Mouse (Mus musculus) granulocyte monocyte progenitor cell, adult 5-6 weeks (primary cell): ENCODE data around the gene Gpr156. TPM values are rescaled to one million over a fixed set of nuclear protein-coding genes. Genes with fewer than 3 reads are reported as not detected.

Source experiments
- ATAC-seq: replicated peaks from 2 replicates; pipeline ENCODE4 v1.8.0; 2016; ENCODE audit warnings: mild to moderate bottlenecking, moderate TSS enrichment, inconsistent platforms; ENCODE audit not compliant: poor library complexity, severe bottlenecking
- total RNA-seq, 2 experiments: library from RNA; stranded (forward) in 1 of 2; stranded (reverse) in 1 of 2; fragments of 200-712, 200-1000 nt in 1 of 2; fragments of >200 nt in 1 of 2; fragmentation: Nextera tagmentation in 1 of 2; gene quantifications; 2 replicates each; pipeline ENCODE4 v1.2.3; 2014 to 2017

Gene Gpr156
- total RNA-seq, 2 experiments from 2014 or later, result not detected

GRCm38 (mm10) chr16:38042160-38042559 lies 125.9 kb downstream of the Gpr156 start:
- no peak for ATAC-seq

GRCm38 (mm10) chr16:38044551-38044950 lies 128.3 kb downstream of the Gpr156 start:
- no peak for ATAC-seq

- no peak for ATAC-seq
These were observed 131.7 kb downstream of the Gpr156 start for GRCm38 (mm10) chr16:38047781-38048558.

Other genes starting within 250 kb of the Gpr156 start
- gene Fstl1, start 139.6 kb upstream of the Gpr156 start, total RNA-seq (2014; fragmentation: Nextera tagmentation), result 2.7 TPM in 1 of 2 replicates, not detected in the other
- 0.56 TPM in 1 of 2 replicates, not detected in the other for gene Fstl1, start 139.6 kb upstream of the Gpr156 start, total RNA-seq (2017)
- 0.92 TPM in 1 of 2 replicates, not detected in the other for gene Gm36028, start 55.4 kb upstream of the Gpr156 start, total RNA-seq (2014; fragmentation: Nextera tagmentation)
- not detected in 2 replicates for gene Gm36028, start 55.4 kb upstream of the Gpr156 start, total RNA-seq (2017)
- 59.3 and 60.5 TPM in 2 replicates for gene Lrrc58, start 48.1 kb upstream of the Gpr156 start, total RNA-seq (2014; fragmentation: Nextera tagmentation)
- 55.8 TPM in 2 replicates for gene Lrrc58, start 48.1 kb upstream of the Gpr156 start, total RNA-seq (2017)
- 46.8 and 50.9 TPM in 2 replicates for gene Gsk3b, start 172.5 kb downstream of the Gpr156 start, total RNA-seq (2014; fragmentation: Nextera tagmentation)
- 20.0 and 25.5 TPM in 2 replicates for gene Gsk3b, start 172.5 kb downstream of the Gpr156 start, total RNA-seq (2017)